Mouse (Mus musculus) stomach, postnatal 0 days (tissue): ENCODE data around the gene Thg1l.

Experiments used
- CTCF ChIP-seq: IDR thresholded peaks from 2 replicates; pipeline ENCODE4 v1.5.1; 2016; ENCODE audit warnings: antibody characterized with exemption, low read depth, mild to moderate bottlenecking, moderate library complexity
- EP300 ChIP-seq: optimal IDR thresholded peaks from 2 replicates; pipeline ENCODE3; 2016; ENCODE audit warnings: antibody characterized with exemption

DNA sequence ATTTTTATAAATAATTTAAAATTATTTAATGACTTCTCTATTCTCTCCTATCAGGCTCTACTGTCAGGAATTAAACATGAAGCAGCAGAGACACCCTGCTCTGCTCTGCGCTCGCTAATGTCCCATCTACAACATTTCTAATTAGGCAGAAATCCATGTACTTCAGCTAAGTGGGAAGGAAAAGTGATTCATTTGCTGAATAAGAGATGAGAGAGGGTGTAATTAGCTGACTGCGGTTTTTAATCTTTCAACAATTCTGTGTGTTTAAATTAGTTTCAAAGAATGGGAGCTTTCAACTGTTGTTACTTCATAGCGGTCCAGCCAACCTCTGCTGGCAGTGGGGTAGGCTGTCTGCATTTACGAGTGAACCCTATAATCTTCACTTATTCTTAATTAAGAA lies 44.6 kb downstream of the Thg1l start:
- TF ChIP-seq CTCF (no peak), EP300 (no peak)
